Mouse (Mus musculus) MEL (cell line): ENCODE results near the gene Tmem238l. TPM values are rescaled to one million over a fixed set of nuclear protein-coding genes. Genes with fewer than 3 reads are reported as not detected.

Experiments used
- DNase-seq: peaks from one replicate; pipeline ENCODE4 v3.0.0; 2011; ENCODE audit warnings: low read depth, low spot score
- H3K27ac ChIP-seq: 2 replicates; pipeline ENCODE4 v1.5.1; 2012; ENCODE audit warnings: low read depth, mild to moderate bottlenecking, control low read depth, low read length, moderate library complexity; ENCODE audit not compliant: control insufficient read depth
- H3K27me3 ChIP-seq, 2 experiments: fragments of 150-350 bp in 1 of 2; sonication (generic) in 1 of 2; 2 replicates each; pipeline ENCODE4 v1.6.1; 2012; ENCODE audit warnings: low read length in 2 of 2, mild to moderate bottlenecking in 2 of 2, improper control_type of control experiment in 1 of 2, moderate library complexity in 1 of 2; ENCODE audit not compliant: insufficient read depth in 2 of 2, control insufficient read depth in 1 of 2
- H3K36me3 ChIP-seq, 2 experiments: 2 replicates each; pipeline ENCODE4 v1.6.1; 2012 to 2014; ENCODE audit warnings: low read length in 2 of 2, improper control_type of control experiment in 1 of 2, inconsistent platforms in 1 of 2, mild to moderate bottlenecking in 1 of 2; ENCODE audit not compliant: insufficient read depth in 2 of 2, control insufficient read depth in 1 of 2
- H3K4me1 ChIP-seq, 2 experiments: fragments of 150-350 bp in 1 of 2; sonication (generic) in 1 of 2; 2 replicates each; pipeline ENCODE4 v1.6.1; 2012; ENCODE audit warnings: low read length in 2 of 2, improper control_type of control experiment in 1 of 2, mild to moderate bottlenecking in 1 of 2; ENCODE audit not compliant: insufficient read depth in 2 of 2, control insufficient read depth in 1 of 2
- H3K4me3 ChIP-seq, 2 experiments: fragments of 150-350 bp in 1 of 2; sonication (generic) in 1 of 2; 2 replicates each; pipeline ENCODE4 v1.5.1; 2012; ENCODE audit warnings: low read depth in 2 of 2, low read length in 2 of 2, mild to moderate bottlenecking in 2 of 2, moderate library complexity in 2 of 2, control low read depth in 1 of 2, improper control_type of control experiment in 1 of 2; ENCODE audit not compliant: control insufficient read depth in 1 of 2, insufficient read depth in 1 of 2
- H3K79me2 ChIP-seq: 2 replicates; pipeline ENCODE4 v1.6.1; 2012; ENCODE audit warnings: mild to moderate bottlenecking, low read length, moderate library complexity; ENCODE audit not compliant: control insufficient read depth, poor library complexity, insufficient read depth
- H3K9ac ChIP-seq: 2 replicates; pipeline ENCODE4 v1.6.1; 2012; ENCODE audit warnings: low read depth, mild to moderate bottlenecking, control low read depth, low read length, moderate library complexity; ENCODE audit not compliant: control insufficient read depth, poor library complexity, severe bottlenecking
- H3K9me3 ChIP-seq: fragments of 150-350 bp; sonication (generic); replicated peaks from 2 replicates; pipeline ENCODE4 v1.6.1; 2012; ENCODE audit warnings: mild to moderate bottlenecking, low read length, improper control_type of control experiment, moderate library complexity; ENCODE audit not compliant: insufficient read depth
- BHLHE40 ChIP-seq: IDR thresholded peaks from 2 replicates; pipeline ENCODE4 v1.6.1; 2012; ENCODE audit warnings: low read depth, mild to moderate bottlenecking, inconsistent platforms, low read length, improper control_type of control experiment, borderline replicate concordance
- CHD1 ChIP-seq: IDR thresholded peaks from 2 replicates; pipeline ENCODE4 v1.6.1; 2012; ENCODE audit warnings: low read depth, mild to moderate bottlenecking, inconsistent platforms, low read length, improper control_type of control experiment
- CHD2 ChIP-seq: IDR thresholded peaks from 2 replicates; pipeline ENCODE4 v1.6.1; 2011; ENCODE audit warnings: low read length, improper control_type of control experiment
- E2F4 ChIP-seq: IDR thresholded peaks from 2 replicates; pipeline ENCODE4 v1.6.1; 2011; ENCODE audit warnings: low read depth, low read length, improper control_type of control experiment, borderline replicate concordance
- ELF1 ChIP-seq: IDR thresholded peaks from 2 replicates; pipeline ENCODE4 v1.6.1; 2014; ENCODE audit warnings: low read depth, mild to moderate bottlenecking, inconsistent platforms, low read length, improper control_type of control experiment, moderate library complexity
- EP300 ChIP-seq, 2 experiments: IDR thresholded peaks; 2 replicates each; pipeline ENCODE4 v1.6.1; 2011; ENCODE audit warnings: improper control_type of control experiment in 2 of 2, low read length in 2 of 2, low read depth in 1 of 2, mild to moderate bottlenecking in 1 of 2
- ETS1 ChIP-seq: IDR thresholded peaks from 2 replicates; pipeline ENCODE4 v1.6.1; 2012; ENCODE audit warnings: low read depth, mild to moderate bottlenecking, inconsistent platforms, low read length, improper control_type of control experiment, moderate library complexity
- GABPA ChIP-seq: IDR thresholded peaks from 2 replicates; pipeline ENCODE4 v1.6.1; 2012; ENCODE audit warnings: low read depth, mild to moderate bottlenecking, inconsistent platforms, low read length, improper control_type of control experiment, moderate library complexity
- GATA1 ChIP-seq: IDR thresholded peaks from 2 replicates; pipeline ENCODE4 v1.6.1; 2011; ENCODE audit warnings: low read depth, low read length, improper control_type of control experiment
- MAZ ChIP-seq: IDR thresholded peaks from 2 replicates; pipeline ENCODE4 v1.6.1; 2012; ENCODE audit warnings: low read depth, mild to moderate bottlenecking, inconsistent platforms, low read length, improper control_type of control experiment
- MYC ChIP-seq: IDR thresholded peaks from 2 replicates; pipeline ENCODE4 v1.6.1; 2011; ENCODE audit warnings: low read depth, mild to moderate bottlenecking, low read length, improper control_type of control experiment, moderate library complexity
- NRF1 ChIP-seq: IDR thresholded peaks from 2 replicates; pipeline ENCODE4 v1.6.1; 2014; ENCODE audit warnings: low read depth, mild to moderate bottlenecking, inconsistent platforms, low read length, improper control_type of control experiment, moderate library complexity; ENCODE audit not compliant: poor library complexity, insufficient read depth, severe bottlenecking
- RCOR1 ChIP-seq: IDR thresholded peaks from 2 replicates; pipeline ENCODE4 v1.6.1; 2012; ENCODE audit warnings: low read depth, mild to moderate bottlenecking, inconsistent platforms, low read length, improper control_type of control experiment
- USF2 ChIP-seq, 2 experiments: IDR thresholded peaks; 2 replicates each; pipeline ENCODE4 v1.6.1; 2011 to 2012; ENCODE audit warnings: improper control_type of control experiment in 2 of 2, low read length in 2 of 2, borderline replicate concordance in 1 of 2, inconsistent platforms in 1 of 2, low read depth in 1 of 2, mild to moderate bottlenecking in 1 of 2; ENCODE audit not compliant: insufficient read depth in 1 of 2
- ZMIZ1 ChIP-seq: IDR thresholded peaks from 2 replicates; pipeline ENCODE4 v1.6.1; 2012; ENCODE audit warnings: low read depth, mild to moderate bottlenecking, inconsistent platforms, low read length, improper control_type of control experiment, moderate library complexity
- polyA plus RNA-seq, 2 experiments: library from polyadenylated mRNA; stranded (reverse) in 1 of 2; unstranded in 1 of 2; fragments of >175 nt in 1 of 2; fragments of >200 nt in 1 of 2; gene quantifications; 2 replicates each; pipeline versions ENCODE4 v1.2.1 to v1.2.4; 2012; ENCODE audit warnings: low replicate concordance in 2 of 2, low read depth in 1 of 2; ENCODE audit not compliant: insufficient read length in 2 of 2, insufficient read depth in 1 of 2, missing spikeins in 1 of 2
- total RNA-seq: library from RNA; depleted of rRNA; stranded (reverse); fragments of 300-350 nt; gene quantifications from 2 replicates; pipeline ENCODE4 v1.2.3, GENCODE M21; 2012

The Tmem238l gene
- total and polyA plus RNA-seq, 3 experiments: not detected

DNA sequence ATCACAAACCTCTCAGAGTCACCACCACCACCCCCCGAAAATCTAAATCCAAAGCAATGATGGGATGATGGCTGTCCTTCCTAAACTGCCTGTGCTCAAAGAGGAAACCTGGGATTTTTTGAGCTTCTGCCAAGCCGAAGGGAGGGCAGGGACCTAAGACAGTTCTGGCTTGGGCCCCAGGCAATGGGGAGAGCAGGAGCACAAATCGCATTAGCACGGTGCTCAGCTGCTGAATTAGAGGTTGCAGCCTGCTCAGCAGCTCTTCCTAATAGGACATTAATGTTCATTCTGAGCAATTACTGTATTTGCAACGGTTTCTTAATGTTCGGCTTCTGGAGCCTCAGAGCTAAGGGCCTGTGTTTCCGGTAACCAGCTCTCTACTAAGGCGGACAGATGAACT is 51.5 kb downstream of the Tmem238l start:
- Histone ChIP-seq H3K27me3 (0 out of 4 replicates have a peak, but pooled peaks cover 0 to 2% of the 10 kb centered on the region in 2 experiments), H3K27ac (no peak overlapping the region), H3K9me3 (no peaks in the 10 kb centered on the region), H3K79me2 (no peaks in the 10 kb centered on the region)
- TF ChIP-seq ELF1 (no peak), USF2 (IDR thresholded peaks at IDR 0.05; ENCODE audit: borderline replicate concordance in 1 of 2, insufficient read depth in 1 of 2, low read depth in 1 of 2, low read length in 2 of 2) (no peak), ETS1 (no peak), CHD1 (no peak), RCOR1 (no peak), BHLHE40 (no peak), E2F4 (no peak), ZMIZ1 (no peak), GABPA (no peak), MYC (no peak), MAZ (no peak)
- TF ChIP-seq, all 39 proteins: peak for 0
- no peak for DNase-seq
- Histone ChIP-seq H3K36me3 (no peaks in the 10 kb centered on the region), H3K9ac (no peak overlapping the region), H3K4me3 (no peak overlapping the region), H3K4me1 (no peaks in the 10 kb centered on the region)

DNA sequence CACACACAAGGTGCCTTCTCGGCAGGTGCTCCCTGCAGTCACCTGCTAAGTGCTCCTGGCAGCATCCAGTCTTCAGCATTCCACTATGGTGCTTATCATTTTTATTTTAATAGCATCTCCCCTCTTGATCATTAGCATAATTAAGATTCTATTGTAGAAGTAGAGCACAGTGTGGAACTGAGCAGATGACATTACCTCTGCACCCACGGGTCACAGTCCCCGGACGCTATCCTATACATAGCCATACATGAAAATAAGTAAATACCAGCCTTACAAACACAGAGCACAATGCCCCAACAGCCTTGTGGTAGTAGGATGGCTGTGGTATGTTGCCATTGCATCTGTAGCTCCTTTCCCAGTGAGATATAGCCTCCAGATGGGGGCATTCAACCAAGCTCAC is 52.1 kb downstream of the Tmem238l start:
- H3K36me3 ChIP-seq: no peaks in the 10 kb centered on the region
- no peak for DNase-seq
- TF ChIP-seq NRF1 (no peak), EP300 (IDR thresholded peaks at IDR 0.05; ENCODE audit: low read depth in 1 of 2, low read length in 2 of 2) (no peak), GATA1 (no peak), E2F4 (no peak), CHD2 (no peak), MYC (no peak)
- no peaks in the 10 kb centered on the region for H3K9me3 ChIP-seq
- 0 out of 4 replicates have a peak, but pooled peaks cover 0 to 2% of the 10 kb centered on the region in 2 experiments for H3K27me3 ChIP-seq
- no peak overlapping the region for H3K9ac ChIP-seq
- no peaks in the 10 kb centered on the region for H3K4me1 ChIP-seq
- H3K4me3 ChIP-seq: no peak overlapping the region
- H3K79me2 ChIP-seq: no peaks in the 10 kb centered on the region
- H3K27ac ChIP-seq: no peak overlapping the region
